Mouse (Mus musculus) lung, postnatal 0 days (tissue): ENCODE results near the gene Tle6. TPM values are rescaled to one million over a fixed set of nuclear protein-coding genes. Genes with fewer than 3 reads are reported as not detected.
A peak's percentile ranks its signal among the peaks of the same experiment; 100 is the strongest.

Source experiments
- ATAC-seq: fragments of 200-750 bp; cut with Nextera tagmentation; 2 replicates; pipeline ENCODE4 v1.8.0; 2017; ENCODE audit warnings: moderate library complexity
- DNase-seq: peaks from one replicate; pipeline ENCODE4 v3.0.0-alpha.2; 2016; ENCODE audit warnings: low spot score
- H3K27ac ChIP-seq: fragments of 300-500 bp; sonication (generic); 2 replicates; pipeline ENCODE4 v1.5.1; 2014; ENCODE audit warnings: antibody characterized with exemption, mild to moderate bottlenecking, low read length, mixed read lengths
- H3K27me3 ChIP-seq: fragments of 300-500 bp; sonication (generic); replicated peaks from 2 replicates; pipeline ENCODE4 v1.6.1; 2014; ENCODE audit warnings: low read length, mixed read lengths; ENCODE audit not compliant: insufficient read depth
- H3K36me3 ChIP-seq: fragments of 300-500 bp; sonication (generic); 2 replicates; pipeline ENCODE4 v1.6.1; 2014; ENCODE audit warnings: low read length, mixed read lengths; ENCODE audit not compliant: insufficient read depth
- H3K4me1 ChIP-seq: fragments of 300-500 bp; sonication (generic); 2 replicates; pipeline ENCODE4 v1.6.1; 2014; ENCODE audit warnings: antibody characterized with exemption, low read depth, low read length, mixed read lengths; ENCODE audit not compliant: insufficient read depth
- H3K4me2 ChIP-seq: fragments of 300-500 bp; sonication (generic); replicated peaks from 2 replicates; pipeline ENCODE4 v1.6.1; 2014; ENCODE audit warnings: low read depth, mild to moderate bottlenecking, low read length, moderate library complexity, mixed read lengths
- H3K4me3 ChIP-seq: fragments of 300-500 bp; sonication (generic); 2 replicates; pipeline ENCODE4 v1.5.1; 2014; ENCODE audit warnings: low read depth, low read length
- H3K9ac ChIP-seq: fragments of 300-500 bp; sonication (generic); replicated peaks from 2 replicates; pipeline ENCODE4 v1.6.1; 2014; ENCODE audit warnings: low read depth, mild to moderate bottlenecking
- H3K9me3 ChIP-seq: fragments of 300-500 bp; sonication (generic); 2 replicates; pipeline ENCODE4 v1.6.1; 2016; ENCODE audit warnings: low read length, mixed read lengths
- CTCF ChIP-seq: IDR thresholded peaks from 2 replicates; pipeline ENCODE4 v1.5.1; 2016; ENCODE audit warnings: antibody characterized with exemption, mild to moderate bottlenecking
- EP300 ChIP-seq: IDR thresholded peaks from 2 replicates; pipeline ENCODE4 v1.6.1; 2016; ENCODE audit warnings: antibody characterized with exemption, mild to moderate bottlenecking, control low read depth
- WGBS: fragments of 180-500 bp; shearing (Covaris S2); extraction: QIAGEN DNeasy Blood & Tissue Kit; methylation state at CpG from one replicate; pipeline ENCODE4 v1.1.7; 2014; 5-methylcytosine and 5-hydroxymethylcytosine counted together
- polyA plus RNA-seq: library from polyadenylated mRNA; unstranded; fragments of >200 nt; fragmentation: Nextera tagmentation; extraction: Ambion mirVana; gene quantifications from 2 replicates; pipeline ENCODE4 v1.2.1, GENCODE M21; 2015

Gene Tle6
- polyA plus RNA-seq, 1 experiment from 2014 or later, result 12.8 TPM

GRCm38 (mm10) chr10:81608308-81608707 is 7.4 kb upstream of the Tle6 start:
- H3K9ac ChIP-seq, result no peak overlapping the region
- no peak overlapping the region for H3K4me3 ChIP-seq
- H3K36me3 ChIP-seq, result no peaks in the 10 kb centered on the region
- H3K9me3 ChIP-seq, result no peaks in the 10 kb centered on the region; the same call in 1 of the 2 replicates
- DNase-seq, result no peak
- TF ChIP-seq CTCF, result peak; percentile 42
- TF ChIP-seq EP300, result no peak
- no peaks in the 10 kb centered on the region; the same call in 1 of the 2 replicates for H3K4me1 ChIP-seq
- 97% methylated on average over 1 of the region's 1 CpGs for WGBS
- no peaks in the 10 kb centered on the region for H3K27me3 ChIP-seq
- H3K27ac ChIP-seq, result no peak overlapping the region
- H3K4me2 ChIP-seq, result no peak overlapping the region
- no peak for ATAC-seq

- TF ChIP-seq EP300 (peak; percentile 88), CTCF (0 out of 2 replicates have a peak, but pooled peaks have one; percentile 11)
- H3K27ac ChIP-seq, result peak within 1 kb of the TSS; percentile 84
- DNase-seq, result peak; percentile 99
- peak within 1 kb of the TSS; percentile 45 for H3K4me3 ChIP-seq
- peak; percentile 92 for ATAC-seq
- H3K36me3 ChIP-seq, result no peaks in the 10 kb centered on the region
- H3K9me3 ChIP-seq, result no peaks in the 10 kb centered on the region; the same call in 1 of the 2 replicates
- H3K4me2 ChIP-seq, result peak within 1 kb of the TSS; percentile 62
- H3K9ac ChIP-seq, result peak within 1 kb of the TSS; percentile 26; the same call in 1 of the 2 replicates
- H3K27me3 ChIP-seq, result no peaks in the 10 kb centered on the region
- H3K4me1 ChIP-seq, result peaks cover 7% of the 10 kb centered on the region; the same call in 1 of the 2 replicates
- WGBS, result under 1% methylated on average over 39 of the region's 39 CpGs
These were observed 5.3 kb upstream of the Tle6 start, which contains the start of gene BC025920 for GRCm38 (mm10) chr10:81605974-81606751. Gene BC025920, plus strand, starts transcription at chr10:81606270.

GRCm38 (mm10) chr10:81605666-81605973 is 4.7 kb upstream of the Tle6 start:
- Histone ChIP-seq H3K4me1 (peaks cover 9% of the 10 kb centered on the region; the same call in 1 of the 2 replicates), H3K9ac (no peak overlapping the region), H3K4me3 (peak overlapping the region; percentile 38), H3K9me3 (no peaks in the 10 kb centered on the region), H3K4me2 (peak overlapping the region; percentile 62), H3K27me3 (no peaks in the 10 kb centered on the region), H3K36me3 (no peaks in the 10 kb centered on the region), H3K27ac (peak overlapping the region; percentile 81)
- DNase-seq, result no peak
- ATAC-seq, result no peak
- 1% methylated on average over 14 of the region's 14 CpGs for WGBS
- no peak for TF ChIP-seq CTCF
- TF ChIP-seq EP300, result no peak

- Histone ChIP-seq H3K36me3 (no peaks in the 10 kb centered on the region), H3K4me2 (peak overlapping the region; percentile 62), H3K9ac (no peak overlapping the region), H3K4me1 (peaks cover 10% of the 10 kb centered on the region; the same call in 1 of the 2 replicates), H3K4me3 (peak overlapping the region; percentile 38), H3K9me3 (no peaks in the 10 kb centered on the region), H3K27ac (peak overlapping the region; percentile 81), H3K27me3 (no peaks in the 10 kb centered on the region)
- ATAC-seq (peak; percentile 43), DNase-seq (peak; percentile 93)
- no peak for TF ChIP-seq EP300
- peak; percentile 93 for TF ChIP-seq CTCF
- WGBS, result 16% methylated on average over 29 of the region's 29 CpGs
These were observed 4.2 kb upstream of the Tle6 start for GRCm38 (mm10) chr10:81604968-81605665.

- H3K4me2 ChIP-seq, result peak overlapping the region; percentile 62
- no peaks in the 10 kb centered on the region for H3K27me3 ChIP-seq
- WGBS, result 70% methylated on average over 12 of the region's 12 CpGs
- H3K27ac ChIP-seq, result no peak overlapping the region
- peaks cover 10% of the 10 kb centered on the region; the same call in 1 of the 2 replicates for H3K4me1 ChIP-seq
- H3K4me3 ChIP-seq, result peak overlapping the region; percentile 38; the same call in 1 of the 2 replicates
- H3K36me3 ChIP-seq, result no peaks in the 10 kb centered on the region
- TF ChIP-seq EP300, result no peak
- no peak for TF ChIP-seq CTCF
- no peak for DNase-seq
- H3K9me3 ChIP-seq, result no peaks in the 10 kb centered on the region
- no peak overlapping the region for H3K9ac ChIP-seq
- no peak for ATAC-seq
These were observed 3.4 kb upstream of the Tle6 start for GRCm38 (mm10) chr10:81604019-81604967.
